ENCODE assay signal across 23 mouse cellular contexts in genomic region chr12:92708466-92708865, GRCm38 (mm10).
"Had no signal": no experiment of that assay in that cellular context is flagged by ENCODE, and none has a peak within 500 bp of the region (broad histone marks: within the 10 kb centered on the region; RNA-seq: fewer than 3 reads in every experiment).

No protein-coding gene starts in this region.

- DNase-seq: kidney, adult 2 months; kidney, postnatal 25 days; layer of hippocampus, adult 9-11 months; left cerebral cortex, postnatal 4 days; liver, postnatal 0 days; lung, embryonic 14.5 days; right cerebral cortex, adult 18-20 months; right cerebral cortex, postnatal 25 days; thymus, adult 2 months; thymus, postnatal 14 days; thymus, postnatal 4 days had no signal

- H3K27me3 ChIP-seq: limb, embryonic 12.5 days; limb, embryonic 15.5 days; midbrain, embryonic 15.5 days; neural tube, embryonic 13.5 days had no signal

- H3K4me3 ChIP-seq: layer of hippocampus, adult 2 months; limb, embryonic 12.5 days; limb, embryonic 15.5 days; midbrain, embryonic 15.5 days; myocyte; neural tube, embryonic 13.5 days had no signal

- H3K4me2 ChIP-seq: limb, embryonic 12.5 days; limb, embryonic 15.5 days; liver, embryonic 11.5 days; lung, embryonic 14.5 days; midbrain, embryonic 15.5 days; neural tube, embryonic 13.5 days had no signal

- H3K27ac ChIP-seq: kidney, postnatal 0 days; layer of hippocampus, adult 2 months; limb, embryonic 12.5 days; limb, embryonic 15.5 days; liver, embryonic 14.5 days; macrophage; midbrain, embryonic 15.5 days; neural tube, embryonic 13.5 days had no signal

- ATAC-seq: intestine, postnatal 0 days; liver, postnatal 0 days; lung, postnatal 0 days; midbrain, embryonic 15.5 days had no signal

- H3K9ac ChIP-seq: limb, embryonic 12.5 days; limb, embryonic 15.5 days; liver, embryonic 14.5 days; liver, postnatal 0 days; lung, embryonic 14.5 days; midbrain, embryonic 15.5 days; neural tube, embryonic 13.5 days had no signal

- H3K36me3 ChIP-seq: limb, embryonic 12.5 days; limb, embryonic 15.5 days; midbrain, embryonic 15.5 days; neural tube, embryonic 13.5 days had no signal

- H3K4me1 ChIP-seq: limb, embryonic 12.5 days; limb, embryonic 15.5 days; midbrain, embryonic 15.5 days had no signal

- H3K9me3 ChIP-seq: limb, embryonic 12.5 days; limb, embryonic 15.5 days; midbrain, embryonic 15.5 days; neural tube, embryonic 13.5 days had no signal
